Mouse (Mus musculus) embryonic fibroblast, embryonic 13.5 days (primary cell): Measurements from ENCODE around the gene P4ha1.

Experiments used
- CTCF ChIP-seq: IDR thresholded peaks from 2 replicates; pipeline ENCODE4 v1.5.1; 2011; ENCODE audit warnings: mild to moderate bottlenecking, control low read depth, low read length, moderate library complexity, borderline replicate concordance; ENCODE audit not compliant: insufficient read depth
- POLR2A ChIP-seq: IDR thresholded peaks from 2 replicates; pipeline ENCODE4 v1.6.1; 2011; ENCODE audit warnings: low read depth, mild to moderate bottlenecking, control low read depth, low read length, moderate library complexity

DNA sequence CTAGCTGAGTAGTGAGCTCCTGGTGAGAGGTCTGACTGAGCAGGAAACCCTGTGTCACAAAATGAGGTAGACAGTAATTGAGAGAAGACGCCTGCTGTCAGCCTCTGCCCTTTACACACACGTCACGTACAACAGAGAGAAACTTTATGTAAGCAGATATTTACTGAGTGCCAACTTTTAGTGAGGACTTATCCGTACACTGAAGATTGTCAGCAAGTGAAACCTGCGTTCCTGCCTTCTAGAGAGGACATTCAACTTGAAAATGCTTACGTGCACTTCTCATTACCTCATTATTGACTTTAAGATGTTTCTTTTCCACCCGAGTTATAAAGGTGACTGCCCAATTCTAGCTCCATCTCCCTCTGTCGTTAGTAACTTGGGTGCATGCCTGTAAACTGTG, 45.6 kb downstream of the P4ha1 start:
- TF ChIP-seq CTCF (no peak), POLR2A (no peak)
